29 mouse cellular contexts compared by ENCODE assay signal in genomic region chr15:79858979-79859378, GRCm38 (mm10). TPM values are rescaled to one million over a fixed set of nuclear protein-coding genes. Genes with fewer than 3 reads are reported as not detected.
"Had no signal": no experiment of that assay in that cellular context is flagged by ENCODE, and none has a peak within 500 bp of the region (broad histone marks: within the 10 kb centered on the region; RNA-seq: fewer than 3 reads in every experiment).

No protein-coding gene starts in this region.

- H3K36me3 ChIP-seq: hindbrain, embryonic 10.5 days; hindbrain, embryonic 12.5 days; intestine, embryonic 15.5 days; limb, embryonic 10.5 days; limb, embryonic 12.5 days; liver, embryonic 13.5 days; liver, embryonic 15.5 days had no signal

- H3K27ac ChIP-seq: gastrocnemius, adult 2 months; heart, adult 2 months; hindbrain, embryonic 10.5 days; hindbrain, embryonic 12.5 days; hindbrain, embryonic 14.5 days; intestine, embryonic 15.5 days; layer of hippocampus, adult 2 months; left cerebral cortex, adult 2 months; limb, embryonic 10.5 days; limb, embryonic 12.5 days; liver, embryonic 13.5 days; liver, embryonic 15.5 days had no signal

- H3K9ac ChIP-seq: hindbrain, embryonic 12.5 days; hindbrain, embryonic 14.5 days; intestine, embryonic 15.5 days; limb, embryonic 12.5 days; liver, embryonic 13.5 days; liver, embryonic 15.5 days had no signal

- DNase-seq: gastrocnemius, adult 2 months; gastrocnemius, postnatal 10 days; gastrocnemius, postnatal 25 days; heart, adult 2 months; heart, postnatal 4 days; kidney, adult 18-20 months; kidney, adult 8-10 months; kidney, postnatal 10 days; kidney, postnatal 25 days; kidney, postnatal 4 days; liver; liver, embryonic 13.5 days had no signal

- H3K27me3 ChIP-seq: hindbrain, embryonic 12.5 days; intestine, embryonic 15.5 days; limb, embryonic 12.5 days; liver, embryonic 13.5 days had no signal

- H3K9me3 ChIP-seq: hindbrain, embryonic 10.5 days; hindbrain, embryonic 12.5 days; intestine, embryonic 15.5 days; limb, embryonic 10.5 days; limb, embryonic 12.5 days; liver, embryonic 13.5 days; liver, embryonic 15.5 days had no signal

- ATAC-seq: hindbrain, embryonic 16.5 days; inflammation-experienced regulatory T-cells, adult 6 months; intestine, embryonic 15.5 days; intestine, postnatal 0 days had no signal

- H3K4me1 ChIP-seq: hindbrain, embryonic 10.5 days; hindbrain, embryonic 12.5 days; intestine, embryonic 15.5 days; liver, embryonic 13.5 days; liver, embryonic 15.5 days had no signal

- H3K4me3 ChIP-seq: gastrocnemius, adult 2 months; heart, adult 2 months; hindbrain, embryonic 10.5 days; hindbrain, embryonic 12.5 days; intestine, embryonic 15.5 days; layer of hippocampus, adult 2 months; left cerebral cortex, adult 2 months; limb, embryonic 10.5 days; limb, embryonic 12.5 days; liver, embryonic 13.5 days; liver, embryonic 15.5 days had no signal

- H3K4me2 ChIP-seq: heart, embryonic 11.5 days; hindbrain, embryonic 12.5 days; hindbrain, embryonic 14.5 days; intestine, embryonic 15.5 days; limb, embryonic 12.5 days; liver, embryonic 11.5 days; liver, embryonic 13.5 days; liver, embryonic 15.5 days had no signal

RNA-seq across cellular contexts. Expression of gene Npcd, which starts 24.9 kb away (rescaled TPM):
- total RNA-seq: granulocyte monocyte progenitor cell, adult 5-6 weeks had no signal
- polyA plus RNA-seq: heart, embryonic 14.5 days; inflammation-experienced regulatory T-cells, adult 6 months; intestine, postnatal 0 days; kidney, embryonic 16.5 days; limb, embryonic 10.5 days; limb, embryonic 12.5 days; liver, embryonic 11.5 days; liver, embryonic 13.5 days; liver, embryonic 15.5 days had no signal
